Mouse (Mus musculus): ENCODE data around the gene Fut4. TPM values are rescaled to one million over a fixed set of nuclear protein-coding genes. Genes with fewer than 3 reads are reported as not detected.
"Not testable (repeated sequence)": the region's sequence is repeated elsewhere in the genome, so short reads cannot be mapped to it uniquely, and the experiment has no call there.

Fut4 gene
- polyA plus RNA-seq, 1 experiment from 2014 or later, result 7.1 TPM

GRCm38 (mm10) chr9:14718332-14718691 is 33.9 kb downstream of the Fut4 start:
- no peaks in the 10 kb centered on the region for H3K27me3 ChIP-seq (ENCODE audit: control insufficient read depth, insufficient read depth, low read length)
- no peaks in the 10 kb centered on the region; the same call in 1 of the 2 replicates for H3K4me1 ChIP-seq (ENCODE audit: control insufficient read depth, insufficient read depth, low read length)
- H3K9me3 ChIP-seq (ENCODE audit: control insufficient read depth, low read depth, low read length), result no peaks in the 10 kb centered on the region
- no peak overlapping the region for H3K9ac ChIP-seq (replicated peaks; ENCODE audit: low read depth, low read length)
- H3K4me3 ChIP-seq (ENCODE audit: low read depth, low read length), result no peak overlapping the region
- no peaks in the 10 kb centered on the region for H3K36me3 ChIP-seq (ENCODE audit: control insufficient read depth, insufficient read depth, low read length)
- ATAC-seq (ENCODE audit: insufficient number of reproducible peaks, insufficient read depth, low FRiP score, low read depth), result 0 out of 2 replicates have a peak, but pooled peaks have one; percentile 49
- no peak overlapping the region for H3K27ac ChIP-seq (ENCODE audit: low read length)
- H3K4me2 ChIP-seq (replicated peaks; ENCODE audit: low read depth, low read length), result no peak overlapping the region

DNA sequence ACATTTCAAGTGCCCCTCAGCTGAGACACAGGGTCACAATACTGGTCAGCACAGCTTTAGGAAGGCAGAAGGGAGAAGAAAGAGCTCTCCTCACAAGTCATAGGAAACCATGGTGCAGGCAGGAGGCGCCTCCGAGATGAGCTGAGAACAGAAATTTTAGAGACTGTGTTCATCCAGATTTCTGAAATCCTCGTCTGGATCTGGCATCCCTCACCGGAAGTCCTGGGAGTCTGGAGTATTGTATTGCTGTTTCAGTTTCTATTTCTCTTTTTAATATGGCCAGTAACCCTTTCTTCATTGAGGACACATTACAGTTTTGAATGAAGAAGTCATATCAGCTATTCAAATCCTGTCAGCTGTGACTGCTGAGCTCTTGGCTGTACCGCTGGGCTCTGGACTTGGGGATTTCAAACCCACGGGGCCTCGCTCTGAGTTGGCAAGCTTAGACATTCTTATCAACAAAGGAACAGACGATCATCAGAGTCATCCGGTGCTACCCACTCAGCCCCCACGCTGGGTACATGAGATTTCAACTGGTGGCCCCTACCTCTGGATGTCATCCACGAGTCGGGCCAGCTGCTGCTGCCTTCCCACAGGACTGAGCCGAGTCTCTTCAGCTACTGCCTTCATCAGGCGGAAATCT is 34.4 kb downstream of the Fut4 start:
- no peak overlapping the region for H3K4me3 ChIP-seq (ENCODE audit: low read depth, low read length)

GRCm38 (mm10) chr9:14715258-14715657 is 36.9 kb downstream of the Fut4 start:
- ATAC-seq (ENCODE audit: insufficient number of reproducible peaks, insufficient read depth, low FRiP score, low read depth), result no peak
- Histone ChIP-seq H3K9me3 (ENCODE audit: control insufficient read depth, low read depth, low read length) (no peaks in the 10 kb centered on the region), H3K36me3 (ENCODE audit: control insufficient read depth, insufficient read depth, low read length) (no peaks in the 10 kb centered on the region), H3K4me2 (replicated peaks; ENCODE audit: low read depth, low read length) (no peak overlapping the region), H3K27me3 (ENCODE audit: control insufficient read depth, insufficient read depth, low read length) (no peaks in the 10 kb centered on the region), H3K4me3 (ENCODE audit: low read depth, low read length) (no peak overlapping the region), H3K9ac (replicated peaks; ENCODE audit: low read depth, low read length) (no peak overlapping the region), H3K4me1 (ENCODE audit: control insufficient read depth, insufficient read depth, low read length) (no peaks in the 10 kb centered on the region; the same call in 1 of the 2 replicates), H3K27ac (ENCODE audit: low read length) (no peak overlapping the region)
- WGBS, result 88% methylated on average over 14 of the region's 15 CpGs

More for the DNA sequence above, 34.4 kb downstream of the Fut4 start:
- Histone ChIP-seq H3K27me3 (ENCODE audit: control insufficient read depth, insufficient read depth, low read length) (no peaks in the 10 kb centered on the region), H3K9me3 (ENCODE audit: control insufficient read depth, low read depth, low read length) (no peaks in the 10 kb centered on the region), H3K9ac (replicated peaks; ENCODE audit: low read depth, low read length) (no peak overlapping the region), H3K27ac (ENCODE audit: low read length) (no peak overlapping the region), H3K4me1 (ENCODE audit: control insufficient read depth, insufficient read depth, low read length) (no peaks in the 10 kb centered on the region; the same call in 1 of the 2 replicates), H3K4me2 (replicated peaks; ENCODE audit: low read depth, low read length) (no peak overlapping the region), H3K36me3 (ENCODE audit: control insufficient read depth, insufficient read depth, low read length) (no peaks in the 10 kb centered on the region)
- WGBS, result 46% methylated on average over 14 of the region's 14 CpGs
- 0 out of 2 replicates have a peak, but pooled peaks have one; percentile 23 for ATAC-seq (ENCODE audit: insufficient number of reproducible peaks, insufficient read depth, low FRiP score, low read depth)

DNA sequence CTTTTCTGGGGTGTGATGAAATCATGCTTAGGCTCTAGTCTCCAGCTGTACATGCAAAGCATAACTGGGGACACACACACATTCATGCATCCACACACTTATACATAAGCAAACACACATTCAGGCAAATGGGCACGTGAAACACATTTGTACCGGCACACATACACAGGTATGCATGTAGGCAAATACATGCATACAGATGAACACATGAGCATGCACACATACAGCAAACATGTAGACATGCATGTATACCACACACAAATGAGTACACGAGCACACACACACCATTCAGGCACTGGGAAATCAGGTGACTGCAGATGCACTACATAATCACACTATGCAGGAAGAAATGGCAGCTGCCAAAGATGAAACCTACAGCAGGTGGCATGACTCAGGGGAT is 41.3 kb downstream of the Fut4 start:
- no peak for ATAC-seq (ENCODE audit: insufficient number of reproducible peaks, insufficient read depth, low FRiP score, low read depth)
- 89% methylated on average over 3 of the region's 3 CpGs for WGBS

DNA sequence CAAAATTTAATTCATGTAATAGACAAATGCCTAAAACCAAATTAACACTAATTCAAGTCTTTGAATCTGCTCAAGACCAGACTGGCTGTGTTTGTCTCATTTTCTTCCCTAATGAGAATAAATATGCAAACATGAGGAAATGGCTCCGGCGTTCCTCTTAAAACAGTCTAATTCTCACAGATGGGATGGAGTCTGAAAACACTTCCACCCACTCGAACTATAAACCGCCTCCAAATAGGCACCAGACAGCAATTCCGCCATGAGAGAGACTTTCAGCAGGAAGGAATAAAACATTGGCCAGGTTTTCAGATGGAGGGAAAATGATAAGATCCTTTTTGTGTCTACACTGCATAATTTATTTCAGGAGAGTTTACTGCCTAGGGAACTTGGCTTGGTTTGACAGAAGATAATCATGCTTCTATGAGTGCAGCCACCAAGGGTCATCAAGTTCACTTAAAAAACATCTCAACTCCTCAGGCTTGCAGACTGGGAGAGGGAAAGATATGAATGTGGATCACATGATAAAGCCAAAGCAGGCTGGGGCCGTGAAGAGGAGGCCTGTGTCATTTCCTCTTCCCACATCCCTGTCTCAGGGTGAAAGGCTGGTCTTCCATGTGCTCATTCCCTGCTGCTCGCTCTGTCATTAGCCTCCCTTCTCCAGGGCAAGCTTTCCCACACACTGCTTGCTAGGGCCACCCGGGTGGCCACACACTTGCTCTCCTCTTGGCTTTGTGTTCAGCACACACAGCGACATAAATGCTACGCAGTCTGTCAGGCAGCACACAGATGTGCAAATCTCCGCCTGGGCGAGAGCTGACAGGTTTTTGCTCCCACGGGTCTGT is 46.7 kb downstream of the Fut4 start:
- no peaks in the 10 kb centered on the region for H3K9me3 ChIP-seq (ENCODE audit: control insufficient read depth, low read depth, low read length)
- 63% methylated on average over 13 of the region's 13 CpGs for WGBS
- no peaks in the 10 kb centered on the region for H3K27me3 ChIP-seq (ENCODE audit: control insufficient read depth, insufficient read depth, low read length)
- H3K9ac ChIP-seq (replicated peaks; ENCODE audit: low read depth, low read length), result no peak overlapping the region
- H3K36me3 ChIP-seq (ENCODE audit: control insufficient read depth, insufficient read depth, low read length), result no peaks in the 10 kb centered on the region
- H3K4me2 ChIP-seq (replicated peaks; ENCODE audit: low read depth, low read length), result no peak overlapping the region
- H3K4me1 ChIP-seq (ENCODE audit: control insufficient read depth, insufficient read depth, low read length), result 0 out of 2 replicates have a peak, but pooled peaks cover 2% of the 10 kb centered on the region
- H3K4me3 ChIP-seq (ENCODE audit: low read depth, low read length), result no peak overlapping the region
- no peak overlapping the region for H3K27ac ChIP-seq (ENCODE audit: low read length)
- ATAC-seq (ENCODE audit: insufficient number of reproducible peaks, insufficient read depth, low FRiP score, low read depth), result no peak

More for the DNA sequence above, 41.3 kb downstream of the Fut4 start:
- Histone ChIP-seq H3K4me2 (replicated peaks; ENCODE audit: low read depth, low read length) (no peak overlapping the region), H3K27ac (ENCODE audit: low read length) (no peak overlapping the region), H3K9me3 (ENCODE audit: control insufficient read depth, low read depth, low read length) (no peaks in the 10 kb centered on the region), H3K36me3 (ENCODE audit: control insufficient read depth, insufficient read depth, low read length) (no peaks in the 10 kb centered on the region), H3K27me3 (ENCODE audit: control insufficient read depth, insufficient read depth, low read length) (no peaks in the 10 kb centered on the region), H3K4me3 (ENCODE audit: low read depth, low read length) (no peak overlapping the region), H3K9ac (replicated peaks; ENCODE audit: low read depth, low read length) (no peak overlapping the region), H3K4me1 (ENCODE audit: control insufficient read depth, insufficient read depth, low read length) (0 out of 2 replicates have a peak, but pooled peaks cover under 1% of the 10 kb centered on the region)

DNA sequence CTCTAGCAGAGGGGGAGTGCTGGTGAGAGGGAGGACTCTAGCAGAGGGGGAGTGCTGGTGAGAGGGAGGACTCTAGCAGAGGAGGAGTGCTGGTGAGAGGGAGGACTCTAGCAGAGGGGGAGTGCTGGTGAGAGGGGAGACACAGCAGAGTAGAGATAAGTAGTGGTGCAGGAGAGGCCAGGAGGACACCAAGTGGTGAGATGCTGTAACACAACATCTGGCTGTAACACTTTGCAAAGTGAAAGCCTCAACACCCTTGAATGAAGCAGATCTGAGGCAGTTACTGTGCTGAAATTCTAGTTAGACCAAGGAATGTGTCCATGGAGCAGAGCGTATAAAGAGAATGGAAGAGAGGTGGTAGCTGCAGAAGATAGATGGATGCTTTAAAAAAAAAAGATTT is 51.4 kb downstream of the Fut4 start:
- 90% methylated on average over 1 of the region's 1 CpGs for WGBS
- not testable (repeated sequence) for H3K9me3 ChIP-seq (ENCODE audit: control insufficient read depth, low read depth, low read length); H3K4me1 ChIP-seq (ENCODE audit: control insufficient read depth, insufficient read depth, low read length); H3K36me3 ChIP-seq (ENCODE audit: control insufficient read depth, insufficient read depth, low read length); H3K9ac ChIP-seq (replicated peaks; ENCODE audit: low read depth, low read length); H3K27ac ChIP-seq (ENCODE audit: low read length); ATAC-seq (ENCODE audit: insufficient number of reproducible peaks, insufficient read depth, low FRiP score, low read depth); H3K27me3 ChIP-seq (ENCODE audit: control insufficient read depth, insufficient read depth, low read length); H3K4me2 ChIP-seq (replicated peaks; ENCODE audit: low read depth, low read length); H3K4me3 ChIP-seq (ENCODE audit: low read depth, low read length)

- H3K9me3 ChIP-seq (ENCODE audit: control insufficient read depth, low read depth, low read length), result no peaks in the 10 kb centered on the region
- 37% methylated on average over 7 of the region's 7 CpGs for WGBS
- no peak overlapping the region for H3K27ac ChIP-seq (ENCODE audit: low read length)
- no peak overlapping the region for H3K4me3 ChIP-seq (ENCODE audit: low read depth, low read length)
- no peaks in the 10 kb centered on the region for H3K36me3 ChIP-seq (ENCODE audit: control insufficient read depth, insufficient read depth, low read length)
- H3K27me3 ChIP-seq (ENCODE audit: control insufficient read depth, insufficient read depth, low read length), result no peaks in the 10 kb centered on the region
- no peak overlapping the region for H3K4me2 ChIP-seq (replicated peaks; ENCODE audit: low read depth, low read length)
- peak; percentile 26; the same call in 1 of the 2 replicates for ATAC-seq (ENCODE audit: insufficient number of reproducible peaks, insufficient read depth, low FRiP score, low read depth)
- H3K9ac ChIP-seq (replicated peaks; ENCODE audit: low read depth, low read length), result no peak overlapping the region
- H3K4me1 ChIP-seq (ENCODE audit: control insufficient read depth, insufficient read depth, low read length), result no peaks in the 10 kb centered on the region
Observed at GRCm38 (mm10) chr9:14699288-14699640, 52.9 kb downstream of the Fut4 start.

DNA sequence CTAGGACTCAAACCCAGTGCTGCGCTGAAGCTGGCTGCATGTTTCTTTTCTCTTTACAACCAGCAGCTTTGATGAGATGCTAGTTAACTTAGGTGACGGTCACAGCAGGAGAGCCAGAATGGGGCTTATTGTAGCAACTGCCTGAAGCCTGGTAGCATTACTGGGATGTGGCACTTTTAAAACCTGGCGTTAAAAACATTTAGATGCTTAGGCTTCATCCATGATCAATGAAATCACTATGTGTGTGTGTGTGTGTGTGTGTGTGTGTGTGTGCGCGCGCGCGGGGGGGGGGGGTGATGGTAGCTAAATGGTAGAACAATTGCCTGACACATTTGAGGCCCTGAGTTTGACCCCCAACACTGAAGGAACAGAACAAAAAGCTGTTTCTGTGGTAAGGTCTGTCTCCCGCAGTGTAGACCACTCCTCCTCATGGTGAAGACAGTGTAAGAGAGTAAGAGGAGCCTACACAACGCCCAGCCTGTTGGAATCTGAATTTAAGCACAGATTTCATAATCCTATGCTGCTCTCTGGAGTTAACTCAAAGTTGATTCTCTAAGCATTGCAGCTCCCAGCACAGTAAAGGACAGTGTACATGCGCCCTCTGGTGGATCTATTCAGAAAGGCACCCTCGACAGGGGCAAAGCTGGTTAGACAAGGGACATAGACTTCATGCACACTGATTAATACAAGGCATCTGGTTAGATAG is 53.5 kb downstream of the Fut4 start:
- peak; percentile 85 for ATAC-seq (ENCODE audit: insufficient number of reproducible peaks, insufficient read depth, low FRiP score, low read depth)
- Histone ChIP-seq H3K9me3 (ENCODE audit: control insufficient read depth, low read depth, low read length) (no peaks in the 10 kb centered on the region), H3K4me3 (ENCODE audit: low read depth, low read length) (no peak overlapping the region), H3K4me1 (ENCODE audit: control insufficient read depth, insufficient read depth, low read length) (no peaks in the 10 kb centered on the region), H3K4me2 (replicated peaks; ENCODE audit: low read depth, low read length) (no peak overlapping the region), H3K27me3 (ENCODE audit: control insufficient read depth, insufficient read depth, low read length) (no peaks in the 10 kb centered on the region), H3K9ac (replicated peaks; ENCODE audit: low read depth, low read length) (no peak overlapping the region), H3K36me3 (ENCODE audit: control insufficient read depth, insufficient read depth, low read length) (no peaks in the 10 kb centered on the region), H3K27ac (ENCODE audit: low read length) (no peak overlapping the region)
- WGBS, result 54% methylated on average over 12 of the region's 12 CpGs
